Mouse (Mus musculus) spleen, adult 2 months (tissue): Measurements from ENCODE around the gene Decr2. TPM values are rescaled to one million over a fixed set of nuclear protein-coding genes. Genes with fewer than 3 reads are reported as not detected.
"Not testable (repeated sequence)": the region's sequence is repeated elsewhere in the genome, so short reads cannot be mapped to it uniquely, and the experiment has no call there.

Source experiments
- DNase-seq, 2 experiments: peaks; one replicate each; pipeline versions ENCODE4 v3.0.0 to v3.0.0-alpha.2; 2012 to 2021; ENCODE audit warnings: low spot score in 2 of 2, low read depth in 1 of 2
- H3K27ac ChIP-seq: fragments of 200-500 bp; 2 replicates; pipeline ENCODE4 v1.5.1; 2012; ENCODE audit warnings: low read length, inconsistent platforms; ENCODE audit not compliant: insufficient read depth
- H3K27me3 ChIP-seq: fragments of 200-500 bp; 2 replicates; pipeline ENCODE4 v1.6.1; 2012; ENCODE audit warnings: mild to moderate bottlenecking, moderate library complexity, low read length, inconsistent platforms; ENCODE audit not compliant: control insufficient read depth, insufficient read depth
- H3K36me3 ChIP-seq: fragments of 200-500 bp; 2 replicates; pipeline ENCODE4 v1.6.1; 2012; ENCODE audit warnings: mild to moderate bottlenecking, low read length, inconsistent platforms; ENCODE audit not compliant: control insufficient read depth, insufficient read depth
- H3K4me1 ChIP-seq: fragments of 200-500 bp; 2 replicates; pipeline ENCODE4 v1.6.1; 2011; ENCODE audit warnings: inconsistent platforms; ENCODE audit not compliant: control insufficient read depth, insufficient read depth, insufficient read length
- H3K4me3 ChIP-seq: fragments of 200-500 bp; 2 replicates; pipeline ENCODE4 v1.5.1; 2011; ENCODE audit warnings: mild to moderate bottlenecking, inconsistent platforms; ENCODE audit not compliant: insufficient read depth, insufficient read length; ENCODE audit errors: extremely low read depth
- CTCF ChIP-seq: fragments of 200-500 bp; IDR thresholded peaks from 2 replicates; pipeline ENCODE4 v1.5.1; 2011; ENCODE audit warnings: mild to moderate bottlenecking, inconsistent platforms; ENCODE audit not compliant: insufficient read depth, insufficient read length, insufficient replicate concordance; ENCODE audit errors: extremely low read depth
- POLR2A ChIP-seq: fragments of 200-500 bp; IDR thresholded peaks from 2 replicates; pipeline ENCODE4 v1.6.1; 2011; ENCODE audit warnings: low read depth, low read length, inconsistent platforms
- WGBS: fragments of 180-500 bp; shearing (Covaris S2); methylation state at CpG from one replicate; pipeline ENCODE4 v1.1.7; 2018; 5-methylcytosine and 5-hydroxymethylcytosine counted together
- polyA plus RNA-seq: library from polyadenylated mRNA; depleted of rRNA; stranded (reverse); fragments of >200 nt; gene quantifications from 2 replicates; pipeline ENCODE4 v1.2.3, GENCODE M21; 2012

Decr2 gene
- polyA plus RNA-seq, 1 experiment, result 5.8 TPM

- Histone ChIP-seq H3K36me3 (no peaks in the 10 kb centered on the region), H3K4me1 (no peaks in the 10 kb centered on the region; the same call in 1 of the 2 replicates), H3K27ac (peak overlapping the region; percentile 6; the same call in 1 of the 2 replicates), H3K4me3 (peak overlapping the region; percentile 65; the same call in 1 of the 2 replicates), H3K27me3 (no peaks in the 10 kb centered on the region)
- WGBS, result 14% methylated on average over 14 of the region's 14 CpGs
- no peak for DNase-seq
- no peak for TF ChIP-seq CTCF
- no peak for TF ChIP-seq POLR2A
Observed at GRCm38 (mm10) chr17:26112751-26113150, 22.6 kb upstream of the Decr2 start.

- no peak for DNase-seq
- H3K27me3 ChIP-seq, result no peaks in the 10 kb centered on the region
- 74% methylated on average over 4 of the region's 4 CpGs for WGBS
- H3K27ac ChIP-seq, result no peak overlapping the region
- no peaks in the 10 kb centered on the region; the same call in 1 of the 2 replicates for H3K4me1 ChIP-seq
- no peaks in the 10 kb centered on the region for H3K36me3 ChIP-seq
- no peak overlapping the region for H3K4me3 ChIP-seq
- TF ChIP-seq POLR2A (no peak), CTCF (no peak)
Observed at GRCm38 (mm10) chr17:26111722-26112121, 21.6 kb upstream of the Decr2 start.

GRCm38 (mm10) chr17:26111024-26111423 lies 20.9 kb upstream of the Decr2 start:
- TF ChIP-seq POLR2A, result no peak
- TF ChIP-seq CTCF, result no peak
- Histone ChIP-seq H3K4me1 (no peaks in the 10 kb centered on the region; the same call in 1 of the 2 replicates), H3K4me3 (no peak overlapping the region), H3K27me3 (no peaks in the 10 kb centered on the region), H3K27ac (no peak overlapping the region), H3K36me3 (no peaks in the 10 kb centered on the region)
- DNase-seq, result no peak
- WGBS, result 72% methylated on average over 4 of the region's 4 CpGs

GRCm38 (mm10) chr17:26110156-26110555 lies 20.0 kb upstream of the Decr2 start:
- no peak for DNase-seq
- TF ChIP-seq CTCF (no peak), POLR2A (no peak)
- Histone ChIP-seq H3K4me1 (no peaks in the 10 kb centered on the region; the same call in 1 of the 2 replicates), H3K36me3 (no peaks in the 10 kb centered on the region), H3K27me3 (no peaks in the 10 kb centered on the region), H3K27ac (no peak overlapping the region), H3K4me3 (no peak overlapping the region)
- WGBS, result 66% methylated on average over 4 of the region's 4 CpGs

- H3K27ac ChIP-seq, result no peak overlapping the region
- 30% methylated on average over 4 of the region's 4 CpGs for WGBS
- no peaks in the 10 kb centered on the region for H3K27me3 ChIP-seq
- no peaks in the 10 kb centered on the region for H3K36me3 ChIP-seq
- H3K4me3 ChIP-seq, result no peak overlapping the region
- DNase-seq, result no peak
- TF ChIP-seq CTCF, result no peak
- TF ChIP-seq POLR2A, result no peak
- H3K4me1 ChIP-seq, result no peaks in the 10 kb centered on the region
Observed at GRCm38 (mm10) chr17:26105619-26106018, 15.5 kb upstream of the Decr2 start.

- TF ChIP-seq CTCF (no peak), POLR2A (no peak)
- Histone ChIP-seq H3K36me3 (no peaks in the 10 kb centered on the region), H3K27ac (no peak overlapping the region), H3K27me3 (no peaks in the 10 kb centered on the region), H3K4me3 (no peak overlapping the region), H3K4me1 (no peaks in the 10 kb centered on the region)
- WGBS, result 89% methylated on average over 4 of the region's 4 CpGs
- no peak for DNase-seq
Observed at GRCm38 (mm10) chr17:26101478-26101877, 11.3 kb upstream of the Decr2 start.

- DNase-seq, result no peak
- no peak for TF ChIP-seq POLR2A
- TF ChIP-seq CTCF, result no peak
- 60% methylated on average over 2 of the region's 2 CpGs for WGBS
Observed at GRCm38 (mm10) chr17:26100166-26100565, 10.0 kb upstream of the Decr2 start.

GRCm38 (mm10) chr17:26099316-26099715 lies 9.2 kb upstream of the Decr2 start:
- not testable (repeated sequence) for DNase-seq, H3K4me1 ChIP-seq

More at GRCm38 (mm10) chr17:26100166-26100565, 10.0 kb upstream of the Decr2 start:
- Histone ChIP-seq H3K4me1 (no peaks in the 10 kb centered on the region; the same call in 1 of the 2 replicates), H3K4me3 (no peak overlapping the region), H3K36me3 (no peaks in the 10 kb centered on the region), H3K27ac (no peak overlapping the region), H3K27me3 (no peaks in the 10 kb centered on the region)

More at GRCm38 (mm10) chr17:26099316-26099715, 9.2 kb upstream of the Decr2 start:
- 43% methylated on average over 3 of the region's 3 CpGs for WGBS
- not testable (repeated sequence) for H3K4me3 ChIP-seq, H3K36me3 ChIP-seq, H3K27ac ChIP-seq, H3K27me3 ChIP-seq
